Mouse (Mus musculus) neural tube, embryonic 15.5 days (tissue): ENCODE data around the gene Ppih. TPM values are rescaled to one million over a fixed set of nuclear protein-coding genes. Genes with fewer than 3 reads are reported as not detected.

Experiments used
- ATAC-seq: fragments of 200-750 bp; cut with Nextera tagmentation; 2 replicates; pipeline ENCODE4 v1.8.0; 2017; ENCODE audit warnings: mild to moderate bottlenecking, moderate TSS enrichment, moderate library complexity; ENCODE audit not compliant: low FRiP score
- H3K27ac ChIP-seq: fragments of 300-500 bp; sonication (generic); replicated peaks from 2 replicates; pipeline ENCODE4 v1.5.1; 2015; ENCODE audit warnings: mild to moderate bottlenecking, inconsistent platforms
- H3K27me3 ChIP-seq: fragments of 300-500 bp; sonication (generic); replicated peaks from 2 replicates; pipeline ENCODE4 v1.6.1; 2015; ENCODE audit warnings: inconsistent platforms
- H3K36me3 ChIP-seq: fragments of 300-500 bp; sonication (generic); 2 replicates; pipeline ENCODE4 v1.6.1; 2015; ENCODE audit warnings: inconsistent platforms
- H3K4me1 ChIP-seq: fragments of 300-500 bp; sonication (generic); 2 replicates; pipeline ENCODE4 v1.6.1; 2015; ENCODE audit warnings: inconsistent platforms
- H3K4me2 ChIP-seq: fragments of 300-500 bp; sonication (generic); 2 replicates; pipeline ENCODE4 v1.6.1; 2015; ENCODE audit warnings: inconsistent platforms, mild to moderate bottlenecking, moderate library complexity
- H3K4me3 ChIP-seq: fragments of 300-500 bp; sonication (generic); replicated peaks from 2 replicates; pipeline ENCODE4 v1.5.1; 2015; ENCODE audit warnings: mild to moderate bottlenecking, inconsistent platforms
- H3K9ac ChIP-seq: fragments of 300-500 bp; sonication (generic); replicated peaks from 2 replicates; pipeline ENCODE4 v1.6.1; 2015; ENCODE audit warnings: mild to moderate bottlenecking, inconsistent platforms
- H3K9me3 ChIP-seq: fragments of 300-500 bp; sonication (generic); replicated peaks from 2 replicates; pipeline ENCODE4 v1.6.1; 2016; ENCODE audit warnings: inconsistent platforms
- WGBS: fragments of 180-500 bp; shearing (Covaris S2); methylation state at CpG from one replicate; pipeline ENCODE4 v1.1.7; 2015; ENCODE audit warnings: mixed read lengths; 5-methylcytosine and 5-hydroxymethylcytosine counted together
- polyA plus RNA-seq: library from polyadenylated mRNA; unstranded; fragments of >200 nt; fragmentation: Nextera tagmentation; extraction: Ambion mirVana; gene quantifications from 2 replicates; pipeline ENCODE4 v1.2.1, GENCODE M21; 2015

Ppih gene
- polyA plus RNA-seq, 1 experiment from 2014 or later: 43.5 TPM

DNA sequence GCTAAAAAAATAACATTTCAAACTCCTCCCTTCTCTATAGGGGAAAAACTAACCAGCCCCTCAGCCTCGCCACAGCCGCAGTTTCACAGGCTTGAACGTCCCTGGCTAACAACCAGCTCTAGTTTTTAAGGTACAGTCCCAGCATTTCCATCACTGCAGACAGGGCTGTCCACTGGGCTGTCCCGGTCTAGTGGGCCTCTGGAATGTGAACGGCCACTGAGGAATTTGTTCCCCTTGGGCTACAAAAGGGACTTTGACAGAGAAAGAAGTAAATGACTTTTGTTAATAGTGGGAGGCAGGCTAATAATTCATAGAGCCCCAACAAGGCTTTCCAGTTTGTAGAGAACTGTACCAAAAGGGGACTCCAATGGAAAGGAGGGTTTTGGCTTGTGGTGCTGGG is 14.9 kb downstream of the Ppih start:
- no peak overlapping the region for H3K27ac ChIP-seq
- H3K9ac ChIP-seq: no peak overlapping the region
- no peaks in the 10 kb centered on the region for H3K4me1 ChIP-seq
- no peaks in the 10 kb centered on the region for H3K27me3 ChIP-seq
- no peak overlapping the region for H3K4me2 ChIP-seq
- H3K36me3 ChIP-seq: peaks cover 29% of the 10 kb centered on the region
- WGBS: 58% methylated on average over 5 of the region's 5 CpGs
- ATAC-seq: no peak
- H3K9me3 ChIP-seq: no peaks in the 10 kb centered on the region
- no peak overlapping the region for H3K4me3 ChIP-seq

DNA sequence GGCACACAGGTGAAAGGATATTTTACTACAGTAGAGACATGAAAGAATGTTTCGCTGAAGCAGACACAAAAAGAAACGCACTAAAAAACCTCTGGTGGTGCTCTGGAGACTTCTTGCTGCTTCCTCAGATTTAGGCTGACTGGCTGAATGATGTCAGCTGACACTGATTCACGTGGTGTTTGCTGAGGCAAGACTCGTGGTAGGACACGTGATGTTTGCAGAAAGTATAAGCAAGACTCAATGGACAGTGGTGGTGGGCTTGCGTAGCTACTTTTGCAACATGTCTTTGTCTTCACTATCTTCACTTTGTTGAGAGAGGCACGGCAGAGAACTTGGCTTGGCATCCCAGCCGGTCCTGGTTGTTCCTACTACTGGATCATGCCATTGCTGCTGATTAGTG is 17.1 kb downstream of the Ppih start:
- no peak overlapping the region for H3K27ac ChIP-seq
- H3K36me3 ChIP-seq: peaks cover 14% of the 10 kb centered on the region
- no peak overlapping the region for H3K9ac ChIP-seq
- H3K4me2 ChIP-seq: no peak overlapping the region
- no peaks in the 10 kb centered on the region for H3K9me3 ChIP-seq
- H3K4me1 ChIP-seq: no peaks in the 10 kb centered on the region
- no peaks in the 10 kb centered on the region for H3K27me3 ChIP-seq
- no peak for ATAC-seq
- 95% methylated on average over 8 of the region's 8 CpGs for WGBS
- no peak overlapping the region for H3K4me3 ChIP-seq

- Histone ChIP-seq H3K9ac (no peak overlapping the region), H3K27me3 (no peaks in the 10 kb centered on the region), H3K9me3 (no peaks in the 10 kb centered on the region), H3K36me3 (0 out of 2 replicates have a peak, but pooled peaks cover 2% of the 10 kb centered on the region), H3K4me1 (no peaks in the 10 kb centered on the region), H3K27ac (no peak overlapping the region), H3K4me3 (no peak overlapping the region), H3K4me2 (no peak overlapping the region)
- no peak for ATAC-seq
- 84% methylated on average over 3 of the region's 3 CpGs for WGBS
These were observed 18.6 kb downstream of the Ppih start for GRCm38 (mm10) chr4:119301777-119302176.

DNA sequence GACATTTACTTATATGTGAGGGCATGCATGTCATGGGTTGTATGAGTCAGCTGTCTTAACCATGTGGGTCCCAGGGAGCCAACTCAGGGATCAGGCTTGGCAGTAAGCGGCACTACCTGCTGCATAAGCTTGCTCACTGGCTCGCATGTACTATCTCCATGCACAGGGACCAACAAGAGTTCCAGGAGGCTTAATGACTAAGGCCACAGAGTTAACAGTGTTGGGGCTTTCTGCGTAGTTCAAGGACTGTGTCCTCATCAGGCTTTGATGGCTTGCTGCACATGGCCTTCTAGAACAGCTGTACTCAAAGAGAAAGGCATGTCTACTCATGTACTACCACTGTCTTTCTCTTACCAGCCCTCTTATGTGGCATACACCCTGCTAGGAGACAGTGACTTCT is 19.6 kb downstream of the Ppih start:
- H3K27ac ChIP-seq: no peak overlapping the region
- no peak overlapping the region for H3K4me3 ChIP-seq
- peaks cover 3% of the 10 kb centered on the region for H3K4me1 ChIP-seq
- H3K27me3 ChIP-seq: no peaks in the 10 kb centered on the region
- no peaks in the 10 kb centered on the region for H3K36me3 ChIP-seq
- ATAC-seq: no peak
- no peak overlapping the region for H3K4me2 ChIP-seq
- H3K9ac ChIP-seq: no peak overlapping the region
- H3K9me3 ChIP-seq: no peaks in the 10 kb centered on the region
- 95% methylated on average over 3 of the region's 3 CpGs for WGBS

DNA sequence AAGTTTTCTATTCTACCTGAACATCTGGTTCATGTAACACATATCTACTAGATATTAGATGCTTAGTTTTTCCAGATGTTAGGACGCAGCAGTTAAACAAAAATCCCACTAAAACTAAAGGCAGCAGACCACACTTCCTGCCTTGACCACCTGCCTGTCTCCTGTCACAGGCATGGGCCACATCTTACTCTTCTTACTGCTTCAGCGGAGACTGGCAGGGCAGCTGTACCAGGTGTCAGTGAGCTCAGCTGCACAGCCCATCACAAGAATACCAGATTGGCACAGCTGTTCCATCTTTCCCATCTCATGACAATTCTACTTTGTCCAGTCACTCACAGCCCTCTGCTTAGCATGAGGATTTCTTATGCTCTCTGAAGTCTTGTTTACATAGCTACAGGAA is 23.0 kb downstream of the Ppih start:
- no peak overlapping the region for H3K4me2 ChIP-seq
- H3K9ac ChIP-seq: no peak overlapping the region
- no peak overlapping the region for H3K27ac ChIP-seq
- ATAC-seq: no peak
- 89% methylated on average over 2 of the region's 2 CpGs for WGBS
- H3K9me3 ChIP-seq: no peaks in the 10 kb centered on the region
- H3K4me1 ChIP-seq: peaks cover 15% of the 10 kb centered on the region
- no peak overlapping the region for H3K4me3 ChIP-seq
- no peaks in the 10 kb centered on the region for H3K36me3 ChIP-seq
- H3K27me3 ChIP-seq: no peaks in the 10 kb centered on the region

DNA sequence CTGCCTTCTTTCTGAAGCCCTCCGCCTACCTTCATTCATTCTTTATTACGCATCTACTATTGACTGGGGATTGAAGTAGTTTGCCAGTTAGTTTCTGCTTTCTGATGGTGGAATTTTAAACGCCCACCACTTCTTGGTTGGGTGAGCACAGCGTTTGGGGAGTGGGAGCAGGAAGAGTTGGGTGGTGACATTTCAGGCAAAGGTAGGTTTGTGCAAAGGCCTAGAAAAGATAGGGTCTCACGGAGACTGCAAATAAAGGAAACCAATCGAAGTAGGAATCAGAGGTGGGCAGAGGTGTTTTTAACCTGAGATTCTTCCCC is 25.3 kb downstream of the Ppih start:
- H3K9ac ChIP-seq: peak overlapping the region; percentile 77
- peaks cover 36% of the 10 kb centered on the region for H3K4me1 ChIP-seq
- ATAC-seq: no peak
- H3K27ac ChIP-seq: peak overlapping the region; percentile 98
- H3K27me3 ChIP-seq: no peaks in the 10 kb centered on the region
- peak overlapping the region; percentile 65 for H3K4me2 ChIP-seq
- WGBS: 5% methylated on average over 6 of the region's 6 CpGs
- H3K9me3 ChIP-seq: no peaks in the 10 kb centered on the region
- H3K36me3 ChIP-seq: no peaks in the 10 kb centered on the region
- H3K4me3 ChIP-seq: peak overlapping the region; percentile 87

DNA sequence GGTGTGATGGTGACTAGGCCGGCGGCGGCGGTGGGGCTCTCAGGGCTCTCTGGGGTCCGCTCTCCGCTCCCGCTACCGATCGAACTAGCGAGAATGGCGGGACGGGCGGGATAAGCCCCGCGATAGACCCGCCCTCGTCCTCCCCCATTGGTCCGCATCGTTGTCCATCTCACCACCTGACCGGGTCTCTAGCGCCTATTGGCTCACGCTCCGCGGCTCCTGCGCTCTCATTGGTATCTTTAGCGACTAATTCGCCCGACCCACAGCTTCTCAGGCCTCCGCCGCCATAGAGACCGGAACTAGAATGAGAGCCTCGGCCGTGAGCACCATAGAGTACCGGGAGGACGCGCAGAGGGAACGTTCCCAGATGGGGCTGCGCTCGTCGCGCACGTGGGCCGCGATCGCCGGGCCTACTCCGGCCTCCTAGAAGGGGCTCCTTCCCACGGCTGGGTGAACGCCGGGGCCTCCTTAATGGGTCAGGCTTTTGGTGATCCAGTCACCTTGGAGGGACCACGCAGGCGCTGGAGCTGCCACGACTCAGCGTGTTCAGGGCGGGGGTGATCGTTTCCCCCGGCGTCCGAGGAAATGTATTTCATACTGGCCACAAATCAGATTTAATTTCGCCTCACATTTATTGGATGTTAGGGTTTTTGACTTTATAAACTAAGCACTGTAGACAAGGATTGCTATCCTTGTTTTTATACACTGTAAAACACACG is 25.8 kb downstream of the Ppih start, which contains the start of gene Ybx1:
Ybx1 (minus strand) TSS at position 190 of the 719 bp plus-strand sequence.
- peak; percentile 99 for ATAC-seq
- H3K9me3 ChIP-seq: no peaks in the 10 kb centered on the region
- under 1% methylated on average over 59 of the region's 61 CpGs for WGBS

GRCm38 (mm10) chr4:119293574-119294258 is 26.6 kb downstream of the Ppih start:
- no peaks in the 10 kb centered on the region for H3K27me3 ChIP-seq
- peak overlapping the region; percentile 87 for H3K4me3 ChIP-seq
- H3K4me1 ChIP-seq: peaks cover 39% of the 10 kb centered on the region
- no peaks in the 10 kb centered on the region for H3K9me3 ChIP-seq
- H3K4me2 ChIP-seq: peak overlapping the region; percentile 73
- peak overlapping the region; percentile 82 for H3K9ac ChIP-seq
- peak; percentile 27; the same call in 1 of the 2 replicates for ATAC-seq
- under 1% methylated on average over 52 of the region's 80 CpGs for WGBS
- H3K27ac ChIP-seq: peak overlapping the region; percentile 98
- no peaks in the 10 kb centered on the region for H3K36me3 ChIP-seq

More for the DNA sequence above, 25.8 kb downstream of the Ppih start, which contains the start of gene Ybx1:
- Histone ChIP-seq H3K9ac (peak within 1 kb of the TSS; percentile 82), H3K27me3 (no peaks in the 10 kb centered on the region), H3K4me2 (peak within 1 kb of the TSS; percentile 73), H3K27ac (peak within 1 kb of the TSS; percentile 98), H3K36me3 (no peaks in the 10 kb centered on the region), H3K4me3 (peak within 1 kb of the TSS; percentile 87), H3K4me1 (peaks cover 36% of the 10 kb centered on the region)

GRCm38 (mm10) chr4:119292771-119293573 is 27.4 kb downstream of the Ppih start:
- Histone ChIP-seq H3K9ac (peak overlapping the region; percentile 82), H3K4me1 (peaks cover 39% of the 10 kb centered on the region), H3K4me3 (peak overlapping the region; percentile 87), H3K36me3 (no peaks in the 10 kb centered on the region), H3K27me3 (no peaks in the 10 kb centered on the region), H3K27ac (peak overlapping the region; percentile 98), H3K9me3 (no peaks in the 10 kb centered on the region), H3K4me2 (peak overlapping the region; percentile 73)
- 1% methylated on average over 24 of the region's 24 CpGs for WGBS
- no peak for ATAC-seq

GRCm38 (mm10) chr4:119291921-119292320 is 28.4 kb downstream of the Ppih start:
- 47% methylated on average over 1 of the region's 1 CpGs for WGBS

DNA sequence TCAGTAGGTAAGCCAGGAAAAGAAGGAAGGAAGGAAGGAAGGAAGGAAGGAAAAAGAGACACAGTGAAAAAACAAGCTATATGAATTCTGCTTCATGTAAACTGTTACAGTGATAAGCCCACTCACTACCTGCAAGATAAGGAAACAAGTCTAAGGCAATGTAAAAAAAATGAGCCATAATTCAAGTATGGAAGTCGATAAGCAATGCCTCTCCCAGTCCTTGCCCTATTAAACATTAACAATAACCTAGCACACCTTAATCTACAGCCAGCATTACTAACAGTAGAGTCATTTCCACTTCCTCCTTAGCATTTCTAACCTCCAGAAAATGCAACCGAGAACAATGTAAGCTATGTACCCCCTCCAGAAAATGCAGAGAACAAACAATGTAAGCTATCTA is 35.0 kb downstream of the Ppih start:
- WGBS: 89% methylated on average over 2 of the region's 2 CpGs

More at GRCm38 (mm10) chr4:119291921-119292320, 28.4 kb downstream of the Ppih start:
- Histone ChIP-seq H3K4me1 (peaks cover 48% of the 10 kb centered on the region), H3K9ac (peak overlapping the region; percentile 82), H3K27ac (peak overlapping the region; percentile 98; the same call in 1 of the 2 replicates), H3K27me3 (no peaks in the 10 kb centered on the region), H3K36me3 (no peaks in the 10 kb centered on the region), H3K4me3 (peak overlapping the region; percentile 87), H3K4me2 (peak overlapping the region; percentile 73), H3K9me3 (no peaks in the 10 kb centered on the region)
- no peak for ATAC-seq

More for the DNA sequence above, 35.0 kb downstream of the Ppih start:
- Histone ChIP-seq H3K27me3 (no peaks in the 10 kb centered on the region), H3K27ac (no peak overlapping the region), H3K4me3 (no peak overlapping the region), H3K36me3 (peaks cover 35% of the 10 kb centered on the region), H3K9me3 (no peaks in the 10 kb centered on the region), H3K4me2 (no peak overlapping the region), H3K4me1 (peaks cover 15% of the 10 kb centered on the region), H3K9ac (no peak overlapping the region)
- ATAC-seq: no peak
